Mouse (Mus musculus) lung, embryonic 14.5 days (tissue): Measurements from ENCODE around the gene Fsip1. TPM values are rescaled to one million over a fixed set of nuclear protein-coding genes. Genes with fewer than 3 reads are reported as not detected.

Experiments used
- ATAC-seq: fragments of 200-750 bp; cut with Nextera tagmentation; 2 replicates; pipeline ENCODE4 v1.8.0; 2017; ENCODE audit warnings: mild to moderate bottlenecking, moderate TSS enrichment, moderate library complexity; ENCODE audit not compliant: insufficient read depth
- DNase-seq: peaks from one replicate; pipeline ENCODE4 v3.0.0-alpha.2; 2015
- H3K27ac ChIP-seq: fragments of 300-500 bp; sonication (generic); 2 replicates; pipeline ENCODE4 v1.5.1; 2014; ENCODE audit warnings: low read depth, mild to moderate bottlenecking, moderate library complexity
- H3K27me3 ChIP-seq: fragments of 300-500 bp; sonication (generic); 2 replicates; pipeline ENCODE4 v1.6.1; 2014; ENCODE audit warnings: low read length, control low read depth; ENCODE audit not compliant: insufficient read depth
- H3K36me3 ChIP-seq: fragments of 300-500 bp; sonication (generic); 2 replicates; pipeline ENCODE4 v1.6.1; 2014; ENCODE audit warnings: control low read depth; ENCODE audit not compliant: insufficient read depth
- H3K4me1 ChIP-seq: fragments of 300-500 bp; sonication (generic); 2 replicates; pipeline ENCODE4 v1.6.1; 2014; ENCODE audit warnings: antibody characterized with exemption, control low read depth; ENCODE audit not compliant: insufficient read depth
- H3K4me2 ChIP-seq: fragments of 300-500 bp; sonication (generic); 2 replicates; pipeline ENCODE4 v1.6.1; 2014; ENCODE audit warnings: mild to moderate bottlenecking
- H3K4me3 ChIP-seq: fragments of 300-500 bp; sonication (generic); 2 replicates; pipeline ENCODE4 v1.5.1; 2014; ENCODE audit warnings: low read depth, low read length
- H3K9ac ChIP-seq: fragments of 300-500 bp; sonication (generic); 2 replicates; pipeline ENCODE4 v1.6.1; 2014
- H3K9me3 ChIP-seq: fragments of 300-500 bp; sonication (generic); 2 replicates; pipeline ENCODE4 v1.6.1; 2016; ENCODE audit warnings: low read depth, low read length, control low read depth
- CTCF ChIP-seq: IDR thresholded peaks from 2 replicates; pipeline ENCODE4 v1.5.1; 2016; ENCODE audit warnings: antibody characterized with exemption, low read depth
- WGBS: fragments of 180-500 bp; shearing (Covaris S2); extraction: QIAGEN DNeasy Blood & Tissue Kit; methylation state at CpG from one replicate; pipeline ENCODE4 v1.1.7; 2014; 5-methylcytosine and 5-hydroxymethylcytosine counted together
- polyA plus RNA-seq: library from polyadenylated mRNA; unstranded; fragments of >200 nt; fragmentation: Nextera tagmentation; extraction: Ambion mirVana; gene quantifications from 2 replicates; pipeline ENCODE4 v1.2.1, GENCODE M21; 2014

Gene Fsip1
- polyA plus RNA-seq, 1 experiment from 2014 or later, result 1.1 TPM

- Histone ChIP-seq H3K4me2 (no peak overlapping the region), H3K9me3 (no peaks in the 10 kb centered on the region), H3K9ac (no peak overlapping the region), H3K36me3 (no peaks in the 10 kb centered on the region), H3K27me3 (no peaks in the 10 kb centered on the region), H3K4me3 (no peak overlapping the region), H3K4me1 (no peaks in the 10 kb centered on the region), H3K27ac (no peak overlapping the region)
- 84% methylated on average over 8 of the region's 8 CpGs for WGBS
- no peak for TF ChIP-seq CTCF
- ATAC-seq, result no peak
- DNase-seq, result no peak
Observed at GRCm38 (mm10) chr2:118278249-118278648, 21.5 kb upstream of the Fsip1 start.

- Histone ChIP-seq H3K4me2 (no peak overlapping the region), H3K4me3 (no peak overlapping the region), H3K9me3 (no peaks in the 10 kb centered on the region), H3K27me3 (no peaks in the 10 kb centered on the region), H3K36me3 (no peaks in the 10 kb centered on the region), H3K27ac (no peak overlapping the region), H3K4me1 (no peaks in the 10 kb centered on the region), H3K9ac (no peak overlapping the region)
- no peak for ATAC-seq
- 84% methylated on average over 10 of the region's 10 CpGs for WGBS
- DNase-seq, result no peak
- TF ChIP-seq CTCF, result no peak
Observed at GRCm38 (mm10) chr2:118271606-118272005, 14.8 kb upstream of the Fsip1 start.

GRCm38 (mm10) chr2:118270213-118270612 lies 13.4 kb upstream of the Fsip1 start:
- H3K4me1 ChIP-seq, result no peaks in the 10 kb centered on the region
- no peak overlapping the region for H3K9ac ChIP-seq
- H3K4me3 ChIP-seq, result no peak overlapping the region
- no peaks in the 10 kb centered on the region for H3K27me3 ChIP-seq
- no peaks in the 10 kb centered on the region for H3K9me3 ChIP-seq
- no peak overlapping the region for H3K4me2 ChIP-seq
- WGBS, result 79% methylated on average over 14 of the region's 14 CpGs
- H3K27ac ChIP-seq, result no peak overlapping the region
- TF ChIP-seq CTCF, result no peak
- no peaks in the 10 kb centered on the region for H3K36me3 ChIP-seq
- DNase-seq (no peak), ATAC-seq (no peak)

- no peak for ATAC-seq
- TF ChIP-seq CTCF, result no peak
- WGBS, result 32% methylated on average over 2 of the region's 2 CpGs
Observed at GRCm38 (mm10) chr2:118263914-118264201, 7.1 kb upstream of the Fsip1 start.

GRCm38 (mm10) chr2:118263151-118263913 lies 6.6 kb upstream of the Fsip1 start:
- H3K4me1 ChIP-seq, result no peaks in the 10 kb centered on the region
- peak; percentile 82 for TF ChIP-seq CTCF
- no peaks in the 10 kb centered on the region for H3K36me3 ChIP-seq
- H3K27me3 ChIP-seq, result no peaks in the 10 kb centered on the region
- ATAC-seq (no peak), DNase-seq (peak; percentile 87)
- no peak overlapping the region for H3K9ac ChIP-seq
- no peak overlapping the region for H3K27ac ChIP-seq
- no peak overlapping the region for H3K4me3 ChIP-seq
- 18% methylated on average over 8 of the region's 8 CpGs for WGBS
- no peaks in the 10 kb centered on the region for H3K9me3 ChIP-seq
- H3K4me2 ChIP-seq, result no peak overlapping the region

More at GRCm38 (mm10) chr2:118263914-118264201, 7.1 kb upstream of the Fsip1 start:
- DNase-seq, result no peak
- H3K36me3 ChIP-seq, result no peaks in the 10 kb centered on the region
- no peaks in the 10 kb centered on the region for H3K27me3 ChIP-seq
- H3K4me3 ChIP-seq, result no peak overlapping the region
- no peaks in the 10 kb centered on the region for H3K9me3 ChIP-seq
- no peak overlapping the region for H3K27ac ChIP-seq
- H3K9ac ChIP-seq, result no peak overlapping the region
- H3K4me2 ChIP-seq, result no peak overlapping the region
- no peaks in the 10 kb centered on the region for H3K4me1 ChIP-seq

- no peak for DNase-seq
- no peak for TF ChIP-seq CTCF
- H3K27me3 ChIP-seq, result no peaks in the 10 kb centered on the region
- H3K9ac ChIP-seq, result no peak overlapping the region
- no peaks in the 10 kb centered on the region for H3K36me3 ChIP-seq
- 49% methylated on average over 8 of the region's 8 CpGs for WGBS
- no peak overlapping the region for H3K27ac ChIP-seq
- H3K4me1 ChIP-seq, result no peaks in the 10 kb centered on the region
- H3K4me3 ChIP-seq, result no peak overlapping the region
- no peak overlapping the region for H3K4me2 ChIP-seq
- ATAC-seq, result no peak
- no peaks in the 10 kb centered on the region for H3K9me3 ChIP-seq
Observed at GRCm38 (mm10) chr2:118262673-118263072, 5.9 kb upstream of the Fsip1 start.

- DNase-seq (no peak), ATAC-seq (no peak)
- Histone ChIP-seq H3K9me3 (no peaks in the 10 kb centered on the region), H3K36me3 (no peaks in the 10 kb centered on the region), H3K27ac (no peak overlapping the region), H3K27me3 (no peaks in the 10 kb centered on the region), H3K4me2 (no peak overlapping the region), H3K9ac (no peak overlapping the region), H3K4me3 (no peak overlapping the region), H3K4me1 (no peaks in the 10 kb centered on the region)
- TF ChIP-seq CTCF, result no peak
- 75% methylated on average over 5 of the region's 5 CpGs for WGBS
Observed at GRCm38 (mm10) chr2:118259746-118260145, 3.0 kb upstream of the Fsip1 start.
